Mouse (Mus musculus) midbrain, postnatal 0 days (tissue): ENCODE data around the gene Pou6f1. TPM values are rescaled to one million over a fixed set of nuclear protein-coding genes. Genes with fewer than 3 reads are reported as not detected.

Experiments
- ATAC-seq: fragments of 200-750 bp; cut with Nextera tagmentation; 2 replicates; pipeline ENCODE4 v1.8.0; 2017; ENCODE audit warnings: moderate number of reproducible peaks, mild to moderate bottlenecking, moderate TSS enrichment, moderate library complexity; ENCODE audit not compliant: low FRiP score
- DNase-seq: peaks from one replicate; pipeline ENCODE4 v3.0.0-alpha.2; 2015; ENCODE audit warnings: low spot score
- H3K27ac ChIP-seq: fragments of 300-500 bp; sonication (generic); 2 replicates; pipeline ENCODE4 v1.5.1; 2014; ENCODE audit warnings: low read depth, mild to moderate bottlenecking, low read length, mixed read lengths
- H3K27me3 ChIP-seq: fragments of 300-500 bp; sonication (generic); 2 replicates; pipeline ENCODE4 v1.6.1; 2014; ENCODE audit warnings: low read length, control low read depth, mixed read lengths; ENCODE audit not compliant: insufficient read depth
- H3K36me3 ChIP-seq: fragments of 300-500 bp; sonication (generic); 2 replicates; pipeline ENCODE4 v1.6.1; 2014; ENCODE audit warnings: low read length, control low read depth, mixed read lengths; ENCODE audit not compliant: insufficient read depth
- H3K4me1 ChIP-seq: fragments of 300-500 bp; sonication (generic); 2 replicates; pipeline ENCODE4 v1.6.1; 2014; ENCODE audit warnings: mild to moderate bottlenecking, control low read depth, antibody characterized with exemption, low read length, mixed read lengths; ENCODE audit not compliant: insufficient read depth
- H3K4me2 ChIP-seq: fragments of 300-500 bp; sonication (generic); 2 replicates; pipeline ENCODE4 v1.6.1; 2014; ENCODE audit warnings: low read depth, mild to moderate bottlenecking, low read length, mixed read lengths; ENCODE audit not compliant: poor library complexity, severe bottlenecking
- H3K4me3 ChIP-seq: fragments of 300-500 bp; sonication (generic); 2 replicates; pipeline ENCODE4 v1.5.1; 2014; ENCODE audit warnings: low read depth, mild to moderate bottlenecking, low read length, moderate library complexity
- H3K9ac ChIP-seq: fragments of 300-500 bp; sonication (generic); replicated peaks from 2 replicates; pipeline ENCODE4 v1.6.1; 2014; ENCODE audit warnings: mild to moderate bottlenecking, low read length, moderate library complexity, mixed read lengths; ENCODE audit not compliant: poor library complexity, severe bottlenecking
- H3K9me3 ChIP-seq: fragments of 300-500 bp; sonication (generic); 2 replicates; pipeline ENCODE4 v1.6.1; 2016; ENCODE audit warnings: low read length, control low read depth
- CTCF ChIP-seq: IDR thresholded peaks from 2 replicates; pipeline ENCODE4 v1.5.1; 2016; ENCODE audit warnings: antibody characterized with exemption, mild to moderate bottlenecking
- WGBS: fragments of 180-500 bp; shearing (Covaris S2); extraction: QIAGEN DNeasy Blood & Tissue Kit; methylation state at CpG from one replicate; pipeline ENCODE4 v1.1.7; 2014; 5-methylcytosine and 5-hydroxymethylcytosine counted together
- polyA plus RNA-seq: library from polyadenylated mRNA; unstranded; fragments of >200 nt; fragmentation: Nextera tagmentation; extraction: Ambion mirVana; gene quantifications from 2 replicates; pipeline ENCODE4 v1.2.1, GENCODE M21; 2015
- total RNA-seq: library from RNA; depleted of rRNA; stranded (reverse); fragments of >200 nt; gene quantifications from 2 replicates; pipeline ENCODE4 v1.2.3, GENCODE M21; 2014

Gene Pou6f1
- total and polyA plus RNA-seq, 2 experiments from 2014 or later: 30.6 to 111 TPM

DNA sequence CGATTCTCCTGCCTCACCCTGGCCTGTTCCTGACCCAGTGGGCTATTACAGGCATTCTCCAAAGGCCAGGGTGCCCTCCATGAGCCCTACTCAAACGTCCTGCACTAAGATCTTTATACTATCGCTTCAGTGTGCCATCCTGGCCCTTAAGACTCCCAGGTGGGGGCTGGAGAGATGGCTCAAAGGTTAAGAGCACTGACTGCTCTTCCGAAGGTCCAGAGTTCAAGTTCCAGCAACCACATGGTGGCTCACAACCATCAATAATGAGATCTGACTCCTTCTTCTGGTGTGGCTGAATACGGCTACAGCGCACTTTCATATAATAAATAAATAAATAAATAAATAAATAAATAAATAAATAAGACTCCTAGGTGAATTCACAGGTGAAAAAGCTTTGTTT is 7.0 kb downstream of the Pou6f1 start:
- H3K27me3 ChIP-seq: no peaks in the 10 kb centered on the region
- ATAC-seq (no peak), DNase-seq (no peak)
- no peak for TF ChIP-seq CTCF
- no peaks in the 10 kb centered on the region for H3K9me3 ChIP-seq
- no peaks in the 10 kb centered on the region for H3K4me1 ChIP-seq
- no peak overlapping the region for H3K27ac ChIP-seq
- no peak overlapping the region for H3K9ac ChIP-seq
- WGBS: 88% methylated on average over 6 of the region's 6 CpGs
- no peak overlapping the region for H3K4me3 ChIP-seq
- H3K36me3 ChIP-seq: peaks cover 17% of the 10 kb centered on the region
- H3K4me2 ChIP-seq: no peak overlapping the region

DNA sequence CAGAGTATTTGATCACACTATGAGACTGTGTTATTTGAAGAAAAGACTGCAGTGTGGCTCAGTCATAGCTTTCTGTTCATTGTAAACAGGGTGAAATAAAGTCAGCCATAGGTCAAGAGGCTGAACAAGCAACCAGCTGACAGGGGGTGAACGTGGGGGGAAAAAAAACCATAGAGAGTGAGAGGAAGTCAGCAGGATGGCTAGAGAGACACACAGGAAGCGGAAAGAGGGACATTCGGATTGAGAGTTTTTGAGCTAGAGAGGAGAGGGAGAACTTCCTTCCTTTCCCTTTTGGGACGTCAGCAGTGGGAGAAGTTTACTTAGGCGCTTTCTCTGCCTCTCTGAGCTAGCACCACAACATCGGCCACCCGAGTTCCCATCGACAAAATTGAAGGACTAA is 9.3 kb downstream of the Pou6f1 start:
- WGBS: 84% methylated on average over 8 of the region's 8 CpGs
- Histone ChIP-seq H3K36me3 (peaks cover 39% of the 10 kb centered on the region), H3K27me3 (no peaks in the 10 kb centered on the region), H3K4me1 (no peaks in the 10 kb centered on the region), H3K9me3 (no peaks in the 10 kb centered on the region), H3K4me2 (no peak overlapping the region), H3K9ac (no peak overlapping the region), H3K4me3 (no peak overlapping the region), H3K27ac (no peak overlapping the region)
- ATAC-seq (no peak), DNase-seq (no peak)
- no peak for TF ChIP-seq CTCF

DNA sequence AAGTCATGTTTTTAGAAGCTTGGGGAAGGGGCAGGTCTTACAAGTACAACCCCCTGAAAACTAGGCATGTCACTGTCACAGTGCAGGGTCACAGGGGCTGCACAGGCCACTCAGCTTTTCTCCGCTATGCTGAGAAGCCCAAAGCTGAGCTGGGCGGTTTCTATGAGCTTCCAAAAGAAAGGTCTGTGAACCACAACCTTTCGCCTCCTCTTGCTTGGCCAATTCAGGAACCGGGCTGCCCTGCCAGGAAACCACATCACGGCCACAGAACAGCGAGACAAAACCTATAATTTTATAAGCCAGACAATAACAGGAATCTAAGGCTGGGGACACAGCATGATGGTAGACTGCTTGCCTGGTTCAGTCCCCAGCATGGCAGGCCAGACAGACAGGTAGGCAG is 11.5 kb downstream of the Pou6f1 start:
- no peak overlapping the region for H3K27ac ChIP-seq
- no peak overlapping the region for H3K9ac ChIP-seq
- no peak for TF ChIP-seq CTCF
- no peaks in the 10 kb centered on the region for H3K4me1 ChIP-seq
- H3K4me2 ChIP-seq: no peak overlapping the region
- peaks cover 46% of the 10 kb centered on the region for H3K36me3 ChIP-seq
- DNase-seq (no peak), ATAC-seq (no peak)
- no peaks in the 10 kb centered on the region for H3K27me3 ChIP-seq
- WGBS: 86% methylated on average over 6 of the region's 6 CpGs
- no peak overlapping the region for H3K4me3 ChIP-seq
- H3K9me3 ChIP-seq: no peaks in the 10 kb centered on the region

DNA sequence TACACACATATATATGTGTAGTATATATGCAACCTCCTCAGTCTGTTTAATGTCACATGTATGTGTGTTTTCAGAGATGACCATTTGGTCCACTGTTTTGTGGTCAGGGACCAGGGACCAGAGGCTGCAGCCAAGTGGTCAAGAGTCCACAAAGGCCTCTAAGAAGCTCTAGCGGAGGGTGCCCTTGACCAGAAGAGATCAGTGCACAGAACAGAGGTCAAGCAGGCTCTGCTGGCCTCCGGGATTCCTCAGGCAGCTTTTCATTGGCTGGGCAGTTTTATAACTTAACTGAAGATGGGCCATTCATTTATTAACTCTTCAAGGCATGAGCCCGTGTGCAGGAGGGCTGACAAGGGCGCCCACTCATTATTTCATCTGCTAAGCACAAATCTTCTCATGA is 12.6 kb downstream of the Pou6f1 start:
- H3K9ac ChIP-seq: no peak overlapping the region
- no peak for DNase-seq
- no peak overlapping the region for H3K27ac ChIP-seq
- ATAC-seq: no peak
- H3K27me3 ChIP-seq: no peaks in the 10 kb centered on the region
- WGBS: 78% methylated on average over 4 of the region's 4 CpGs
- no peaks in the 10 kb centered on the region for H3K9me3 ChIP-seq
- H3K4me1 ChIP-seq: no peaks in the 10 kb centered on the region
- no peak overlapping the region for H3K4me2 ChIP-seq
- H3K4me3 ChIP-seq: no peak overlapping the region
- no peak for TF ChIP-seq CTCF
- peaks cover 56% of the 10 kb centered on the region for H3K36me3 ChIP-seq

DNA sequence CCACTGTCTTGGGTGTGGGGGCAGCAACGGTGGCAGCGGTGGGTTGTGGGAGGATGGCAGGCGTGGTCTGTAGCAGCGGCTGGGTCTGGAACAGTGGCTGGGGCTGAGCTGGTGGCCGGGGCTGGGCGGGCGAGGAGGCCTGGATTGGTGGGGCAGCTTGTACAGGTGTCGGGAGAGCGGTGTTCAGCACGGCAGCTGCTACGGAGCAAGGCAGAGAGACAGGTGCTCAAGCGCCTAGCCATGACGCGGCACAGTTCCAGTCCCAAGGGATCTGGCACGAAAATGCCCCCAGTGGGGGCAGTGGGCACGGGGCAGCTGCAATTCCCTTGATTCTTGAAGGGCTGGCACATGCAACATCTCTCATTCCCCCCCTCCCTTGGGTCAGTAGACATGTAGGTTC is 13.9 kb downstream of the Pou6f1 start:
- Histone ChIP-seq H3K4me1 (no peaks in the 10 kb centered on the region), H3K9ac (no peak overlapping the region), H3K4me3 (no peak overlapping the region), H3K27me3 (no peaks in the 10 kb centered on the region), H3K4me2 (no peak overlapping the region), H3K36me3 (peaks cover 55% of the 10 kb centered on the region), H3K27ac (no peak overlapping the region), H3K9me3 (no peaks in the 10 kb centered on the region)
- 95% methylated on average over 16 of the region's 16 CpGs for WGBS
- ATAC-seq (no peak), DNase-seq (no peak)
- TF ChIP-seq CTCF: no peak

DNA sequence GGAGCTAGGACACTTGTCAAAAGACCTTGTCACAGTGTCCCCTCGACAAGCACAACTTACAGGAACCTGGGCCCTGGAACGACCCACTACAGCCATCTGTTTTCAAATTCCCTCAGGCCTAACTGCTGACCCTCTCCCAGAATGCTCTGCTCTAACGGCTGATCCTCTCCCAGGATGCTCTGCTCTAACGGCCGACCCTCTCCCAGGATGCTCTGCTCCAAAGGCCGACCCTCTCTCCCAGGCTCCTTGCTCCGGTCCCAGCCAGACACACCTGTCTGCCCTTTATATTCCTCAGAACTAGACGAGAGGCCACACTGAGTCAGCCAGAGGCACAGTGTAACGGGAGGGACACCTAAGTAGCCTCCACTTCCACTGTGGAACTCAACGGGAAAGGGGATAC is 19.7 kb downstream of the Pou6f1 start:
- no peak overlapping the region for H3K27ac ChIP-seq
- H3K36me3 ChIP-seq: peaks cover 55% of the 10 kb centered on the region
- no peaks in the 10 kb centered on the region for H3K9me3 ChIP-seq
- H3K4me1 ChIP-seq: no peaks in the 10 kb centered on the region
- no peak for DNase-seq
- H3K9ac ChIP-seq: no peak overlapping the region
- TF ChIP-seq CTCF: no peak
- ATAC-seq: no peak
- no peak overlapping the region for H3K4me2 ChIP-seq
- no peak overlapping the region for H3K4me3 ChIP-seq
- WGBS: 90% methylated on average over 10 of the region's 10 CpGs
- H3K27me3 ChIP-seq: no peaks in the 10 kb centered on the region
